Mouse (Mus musculus): Measurements from ENCODE around the gene Nin.

Nin gene

GRCm38 (mm10) chr12:70082485-70082884, 31.0 kb downstream of the Nin start:
- no peak for DNase-seq

DNA sequence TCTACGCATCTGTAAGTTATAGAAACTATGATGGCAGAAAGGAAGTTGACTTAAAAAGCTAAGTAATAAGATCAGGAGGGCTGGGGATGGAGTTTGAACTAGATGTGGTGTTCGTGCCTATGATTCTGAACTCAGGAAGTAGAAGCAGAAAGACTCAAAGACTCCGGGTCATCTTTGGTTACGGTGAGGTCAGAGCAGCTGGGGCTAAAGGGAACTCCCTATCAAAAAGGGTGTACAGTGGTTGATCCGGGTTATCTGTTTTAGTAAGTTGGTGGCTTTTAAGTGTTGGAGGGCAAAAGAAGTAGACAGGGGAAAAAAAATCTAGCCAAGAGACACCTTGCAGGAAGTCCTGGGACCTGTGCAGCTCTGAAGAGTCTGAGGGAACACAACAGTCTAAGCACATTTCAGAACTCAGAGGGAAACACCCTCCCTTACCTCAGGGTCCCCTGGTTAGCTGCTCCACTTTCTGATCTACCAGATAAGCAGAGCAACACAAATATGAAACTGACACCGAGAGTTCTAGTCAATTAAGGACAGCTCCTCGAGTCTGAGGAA, 35.0 kb downstream of the Nin start:
- DNase-seq, result no peak

DNA sequence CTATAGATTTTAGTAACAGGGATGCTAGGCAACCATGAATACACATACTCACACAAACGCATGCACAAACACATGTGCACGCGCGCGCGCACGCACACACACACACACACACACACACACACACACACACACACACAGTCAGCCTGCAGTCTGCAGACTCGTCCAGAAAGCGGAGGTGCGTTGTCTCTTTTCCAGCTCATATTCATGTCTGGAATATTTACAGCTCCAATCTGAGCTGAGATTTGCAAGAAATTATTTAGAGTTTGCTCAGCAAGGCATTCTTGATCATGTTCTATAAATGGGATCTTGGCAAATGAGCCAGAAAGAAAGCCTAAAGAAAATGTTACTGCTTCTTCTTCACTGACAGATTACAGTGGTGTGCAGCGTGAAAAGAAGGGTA, 37.0 kb downstream of the Nin start:
- no peak for DNase-seq

DNA sequence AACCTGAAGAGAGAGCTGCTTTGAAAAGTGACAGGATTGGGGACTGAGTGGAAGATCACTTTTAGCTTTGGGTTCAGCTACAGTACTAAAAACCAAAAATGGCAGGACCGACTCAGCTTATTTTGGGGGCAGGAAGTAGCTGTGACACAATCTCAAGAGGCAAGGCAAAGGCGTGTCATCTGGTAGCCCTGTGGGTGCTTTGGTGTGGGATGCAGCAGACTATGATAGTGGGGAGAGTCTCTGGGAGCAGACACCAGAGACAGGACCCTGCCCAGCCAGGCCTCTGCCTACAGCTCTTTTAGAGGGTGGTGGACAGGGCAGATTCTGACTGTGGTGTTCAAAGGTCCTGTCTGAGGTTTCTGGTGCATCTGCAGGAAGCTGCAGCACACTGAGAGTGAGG, 38.5 kb downstream of the Nin start:
- DNase-seq, result no peak

- DNase-seq, result no peak
Observed at GRCm38 (mm10) chr12:70070888-70071287, 42.6 kb downstream of the Nin start.

DNA sequence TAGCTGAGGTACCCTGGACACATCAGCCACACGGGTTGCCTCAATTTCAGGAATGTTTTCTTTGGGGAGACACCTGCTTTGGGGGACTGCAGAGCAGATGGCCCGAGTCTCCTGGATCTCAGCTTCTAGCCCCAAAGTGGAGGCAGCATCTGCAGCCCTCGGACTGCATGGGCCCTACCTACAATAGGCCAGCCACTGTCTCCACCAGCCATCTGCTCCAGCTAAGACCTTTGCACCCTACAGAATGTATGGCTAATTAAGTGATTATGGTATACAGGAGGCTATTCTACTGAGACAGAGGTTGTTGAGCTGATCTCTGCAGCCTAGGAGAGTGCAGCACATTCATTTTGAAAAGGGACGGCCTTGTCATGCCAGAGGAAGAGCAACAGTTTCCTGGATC, 43.2 kb downstream of the Nin start:
- no peak for DNase-seq

DNA sequence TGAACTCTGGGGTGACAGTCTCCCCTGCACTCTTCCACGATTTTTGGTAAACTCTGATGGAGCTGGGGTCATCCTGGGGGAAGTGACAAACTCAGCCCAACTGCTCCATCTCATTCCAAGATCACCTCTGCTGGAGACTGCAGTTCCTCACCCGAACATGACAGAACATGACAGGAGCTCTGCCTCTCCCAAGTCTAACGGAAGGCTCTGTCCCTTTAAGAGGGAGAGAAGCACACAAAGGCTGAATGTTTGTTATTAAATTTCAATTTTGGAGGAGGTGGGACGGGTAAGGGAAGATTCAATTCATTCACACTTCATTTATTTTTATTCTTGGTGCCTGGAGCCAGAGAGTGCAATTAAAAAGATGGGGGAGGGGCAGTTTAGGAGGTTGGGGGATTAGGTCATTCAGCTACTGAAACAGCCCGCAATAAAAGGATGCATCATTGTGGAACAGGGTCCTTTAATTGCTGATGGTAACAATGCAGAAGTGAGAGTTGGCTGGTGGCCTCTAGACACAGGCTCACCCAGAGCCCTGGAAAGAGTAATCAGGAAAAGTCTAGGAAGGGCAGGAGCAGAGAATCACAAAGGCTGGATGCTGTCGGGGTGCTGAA, 44.8 kb downstream of the Nin start:
- DNase-seq, result no peak

DNA sequence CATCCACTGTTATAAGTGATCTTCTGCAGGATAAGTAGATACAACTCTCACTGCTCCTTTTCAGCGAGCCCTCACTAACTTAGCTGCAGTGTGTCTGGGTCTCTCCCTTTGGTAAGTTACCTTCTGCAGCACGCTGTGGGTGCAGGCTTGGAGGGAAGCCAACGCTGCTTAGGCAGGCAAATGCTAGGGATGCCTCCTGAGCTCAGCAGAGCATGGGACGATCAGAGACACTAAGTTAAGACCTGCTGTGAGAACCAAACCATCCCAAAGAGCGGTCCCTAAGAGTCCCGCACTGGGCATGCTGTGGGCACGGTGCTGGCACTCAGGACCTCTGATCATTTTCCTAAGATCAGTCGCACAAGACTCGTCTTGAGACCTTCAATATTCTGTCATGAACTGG, 45.7 kb downstream of the Nin start:
- peak; percentile 18 for DNase-seq

- DNase-seq, result peak; percentile 62
Observed at GRCm38 (mm10) chr12:70062114-70062513, 51.4 kb downstream of the Nin start.

DNA sequence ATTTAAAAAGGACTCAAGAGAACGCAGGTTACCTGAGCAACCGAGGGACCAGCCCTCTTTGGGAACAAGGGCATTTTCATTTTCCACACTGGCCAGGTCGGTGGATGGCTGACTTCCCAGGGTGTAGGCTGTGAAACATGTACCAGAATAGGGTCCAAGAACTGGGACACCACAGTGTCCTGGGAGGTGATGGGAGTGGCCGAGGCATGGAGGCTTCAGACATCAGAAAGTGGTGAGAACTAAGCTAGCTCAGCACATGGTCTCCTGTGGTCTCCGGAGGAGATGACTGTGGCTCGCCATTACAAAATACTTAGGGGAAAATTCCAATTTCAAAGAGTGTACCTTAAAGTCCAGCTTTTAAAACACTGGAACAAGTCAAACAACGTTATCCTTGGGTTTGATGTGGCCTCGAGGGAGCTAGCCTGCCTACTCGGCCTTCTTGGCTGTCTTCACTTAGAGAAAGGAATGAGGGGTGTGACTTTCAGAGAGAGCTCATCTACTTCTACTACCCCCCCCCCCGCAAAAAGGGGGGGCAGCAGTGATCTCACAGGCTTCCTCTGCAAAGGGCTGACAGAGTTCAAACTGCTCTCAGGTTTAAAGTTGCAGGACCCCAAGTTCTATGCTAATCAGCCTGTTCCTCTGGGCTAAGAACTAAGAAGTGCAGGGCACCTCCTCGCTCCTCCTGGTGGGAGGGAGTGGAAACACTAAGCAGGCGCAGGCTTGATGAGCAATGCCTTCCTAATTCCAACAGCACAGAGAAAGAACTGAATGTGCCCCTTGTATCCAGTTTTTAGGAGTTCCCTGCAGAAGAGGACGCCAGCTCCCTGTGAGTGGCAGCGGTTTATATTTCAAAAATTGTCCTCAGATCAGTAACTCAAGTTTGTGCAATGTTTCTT, 54.3 kb downstream of the Nin start:
- DNase-seq, result no peak

GRCm38 (mm10) chr12:70050699-70051098, 62.8 kb downstream of the Nin start:
- peak; percentile 17 for DNase-seq

DNA sequence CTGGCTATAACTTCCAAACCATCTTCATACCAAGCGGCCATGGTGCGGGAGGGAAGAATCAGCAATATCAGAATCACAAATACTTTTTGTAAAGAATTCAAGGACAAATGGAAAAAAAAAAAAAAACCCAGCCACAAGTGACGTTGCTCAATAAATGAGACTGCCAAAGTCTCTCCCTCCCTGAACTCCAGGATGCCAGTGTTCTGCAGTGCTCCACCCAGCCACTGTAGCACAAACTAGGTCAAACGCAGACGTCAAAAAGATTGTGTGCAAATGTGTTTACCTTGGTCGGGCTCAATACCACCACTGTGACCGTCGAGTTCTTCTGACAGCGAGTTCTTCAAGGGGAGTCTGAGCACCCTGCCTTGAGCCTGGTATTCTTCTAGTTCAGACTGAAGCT, 64.8 kb downstream of the Nin start:
- no peak for DNase-seq

- DNase-seq, result no peak
Observed at GRCm38 (mm10) chr12:70047281-70047680, 66.2 kb downstream of the Nin start.

- no peak for DNase-seq
Observed at GRCm38 (mm10) chr12:70044353-70044752, 69.2 kb downstream of the Nin start.

GRCm38 (mm10) chr12:70043421-70043820, 70.1 kb downstream of the Nin start:
- no peak for DNase-seq

DNA sequence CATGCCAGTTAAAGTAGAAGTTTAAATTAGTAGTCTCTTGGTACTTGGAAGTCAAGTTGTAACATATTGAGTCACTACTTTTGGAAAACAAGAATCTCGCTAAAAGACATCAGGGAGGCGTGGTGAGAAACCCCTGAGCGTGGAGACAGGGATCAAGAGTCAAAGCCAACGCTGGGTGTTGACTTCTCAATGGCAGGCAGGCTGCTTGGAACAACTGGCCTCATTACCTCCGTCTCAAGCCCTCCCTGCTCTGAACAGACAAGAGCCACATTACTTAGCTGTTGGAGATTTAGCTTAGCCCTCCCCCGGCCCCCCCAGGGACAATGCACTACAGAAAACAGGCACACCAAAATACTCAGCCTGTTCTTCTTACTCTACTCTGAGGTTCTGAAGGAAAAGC, 72.5 kb downstream of the Nin start:
- DNase-seq, result no peak

GRCm38 (mm10) chr12:70036722-70037305, 76.7 kb downstream of the Nin start:
- no peak for DNase-seq

DNA sequence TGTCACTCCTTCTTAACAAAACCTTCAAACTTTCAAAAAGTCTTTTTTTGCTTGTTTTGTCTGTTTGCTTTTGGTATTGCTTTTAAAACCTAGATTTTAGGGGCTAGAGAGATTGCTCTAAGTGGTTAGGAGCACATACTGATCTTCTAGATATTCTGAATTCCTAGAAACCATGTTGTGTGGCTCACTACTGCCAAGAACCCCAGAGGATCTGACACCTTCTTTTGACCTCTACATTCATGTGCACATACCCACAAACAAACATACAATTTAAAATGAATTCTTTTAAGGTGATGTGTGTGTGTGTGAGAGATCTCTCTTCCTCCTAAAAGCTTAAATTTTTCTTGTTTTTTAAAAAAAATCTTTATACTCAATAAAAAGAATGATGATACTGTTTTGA, 87.3 kb downstream of the Nin start:
- no peak for DNase-seq

- no peak for DNase-seq
Observed at GRCm38 (mm10) chr12:70025431-70025830, 88.1 kb downstream of the Nin start.

DNA sequence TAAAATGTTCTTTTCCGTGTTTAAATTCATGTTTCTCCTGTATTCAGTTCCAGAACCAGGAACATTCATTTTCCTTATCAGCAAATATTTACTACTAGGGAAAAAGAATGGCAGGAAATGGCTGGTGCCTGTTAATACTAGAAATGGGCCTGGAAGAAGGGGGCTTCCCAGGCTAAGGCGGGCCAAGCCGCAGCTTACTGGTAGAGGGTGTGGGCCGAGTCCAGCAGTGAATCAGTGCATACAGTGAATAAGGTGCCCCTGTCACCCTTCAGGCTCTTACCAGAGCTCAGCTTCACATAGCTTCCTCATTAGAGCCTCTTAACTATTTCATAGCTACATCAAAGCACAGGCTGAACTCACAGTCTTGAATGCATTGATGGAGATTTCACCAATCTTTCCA, 89.9 kb downstream of the Nin start:
- DNase-seq, result no peak

GRCm38 (mm10) chr12:70018153-70018552, 95.4 kb downstream of the Nin start:
- DNase-seq, result no peak

- DNase-seq, result no peak
Observed at GRCm38 (mm10) chr12:70015936-70016335, 97.6 kb downstream of the Nin start.

- no peak for DNase-seq
Observed at GRCm38 (mm10) chr12:70011681-70012080, 101.8 kb downstream of the Nin start.

- DNase-seq, result no peak
Observed at GRCm38 (mm10) chr12:70010356-70010755, 103.2 kb downstream of the Nin start.

Data from kidney, adult 18-20 months (tissue).